Mouse (Mus musculus): ENCODE measurements around the gene Zfp3.

GRCm38 (mm10) chr11:70727385-70727784 lies 36.6 kb upstream of the Zfp3 start:
- TF ChIP-seq CTCF (IDR thresholded peaks at IDR 0.05; ENCODE audit: extremely low read depth, insufficient read length, insufficient replicate concordance, low read depth, low read length): no peak
- no peak for TF ChIP-seq POLR2A (IDR thresholded peaks at IDR 0.05; ENCODE audit: low read depth, low read length)

All from small intestine, adult 2 months (tissue).